Mouse (Mus musculus) gastrocnemius, adult 2 months (tissue): ENCODE measurements at regions not wholly inside any gene's neighbourhood (a gene's known extent, or its start where the extent isn't known, plus 50 kb on each side); places are given as distances from the start of the nearest gene placed in this dataset.

Experiments
- DNase-seq: peaks from one replicate; pipeline ENCODE4 v3.0.0; 2022
- H3K27ac ChIP-seq: fragments of 200-600 bp; 2 replicates; pipeline ENCODE4 v1.8.1; 2022; ENCODE audit warnings: mild to moderate bottlenecking
- H3K4me3 ChIP-seq: fragments of 200-600 bp; 2 replicates; pipeline ENCODE4 v1.8.1; 2022; ENCODE audit warnings: mild to moderate bottlenecking, moderate library complexity
- CTCF ChIP-seq: fragments of 200-600 bp; IDR thresholded peaks from 2 replicates; pipeline ENCODE4 v1.8.1; 2022; ENCODE audit warnings: antibody characterized with exemption, mild to moderate bottlenecking, moderate library complexity
- intact Hi-C: fragments of 180-260 bp; cut with DNase I; formaldehyde crosslinking; loops from one replicate; pipeline ENCODE4 v1.15.1; 2025

GRCm38 (mm10) chr13:111938896-111939422, 130.2 kb upstream of the Map3k1 start:
- intact Hi-C loops: loop anchor here (10.0 kb wide), 1 partner anchor 124 kb away; no protein-coding TSS in a partner anchor
- no peak overlapping the region for H3K4me3 ChIP-seq
- no peak for DNase-seq
- no peak overlapping the region for H3K27ac ChIP-seq
- TF ChIP-seq CTCF: no peak

- intact Hi-C loops: loop anchor here (10.0 kb wide), 1 partner anchor 125 kb away; no protein-coding TSS in a partner anchor
- Histone ChIP-seq H3K4me3 (no peak overlapping the region), H3K27ac (no peak overlapping the region)
- TF ChIP-seq CTCF: no peak
- DNase-seq: no peak
Observed at GRCm38 (mm10) chr13:111939534-111940115, 130.8 kb upstream of the Map3k1 start.

- H3K27ac ChIP-seq: no peak overlapping the region
- DNase-seq: no peak
- TF ChIP-seq CTCF: no peak
Observed at GRCm38 (mm10) chr13:111940275-111940674, 131.5 kb upstream of the Map3k1 start.

GRCm38 (mm10) chr13:111940796-111941513, 132.2 kb upstream of the Map3k1 start:
- intact Hi-C loops: no loop called here

More at GRCm38 (mm10) chr13:111940275-111940674, 131.5 kb upstream of the Map3k1 start:
- intact Hi-C loops: no loop called here
- no peak overlapping the region for H3K4me3 ChIP-seq

GRCm38 (mm10) chr13:111941946-111942345, 133.2 kb upstream of the Map3k1 start:
- TF ChIP-seq CTCF: no peak
- intact Hi-C loops: no loop called here
- no peak overlapping the region for H3K27ac ChIP-seq
- no peak overlapping the region for H3K4me3 ChIP-seq
- DNase-seq: no peak

More at GRCm38 (mm10) chr13:111940796-111941513, 132.2 kb upstream of the Map3k1 start:
- Histone ChIP-seq H3K27ac (no peak overlapping the region), H3K4me3 (no peak overlapping the region)
- no peak for TF ChIP-seq CTCF
- no peak for DNase-seq

GRCm38 (mm10) chr13:111943392-111944088, 134.7 kb upstream of the Map3k1 start:
- Histone ChIP-seq H3K4me3 (no peak overlapping the region), H3K27ac (no peak overlapping the region; the same call in 1 of the 2 replicates)
- intact Hi-C loops: no loop called here
- DNase-seq: no peak
- no peak for TF ChIP-seq CTCF

- TF ChIP-seq CTCF: no peak
- no peak overlapping the region; the same call in 1 of the 2 replicates for H3K27ac ChIP-seq
- H3K4me3 ChIP-seq: no peak overlapping the region
- intact Hi-C loops: no loop called here
- DNase-seq: peak; percentile 20
Observed at GRCm38 (mm10) chr13:111944089-111944406, 135.3 kb upstream of the Map3k1 start.

GRCm38 (mm10) chr13:111946271-111946670, 137.5 kb upstream of the Map3k1 start:
- intact Hi-C loops: no loop called here
- H3K27ac ChIP-seq: no peak overlapping the region
- no peak for DNase-seq
- TF ChIP-seq CTCF: no peak
- H3K4me3 ChIP-seq: no peak overlapping the region

- DNase-seq: peak; percentile 28
- Histone ChIP-seq H3K27ac (no peak overlapping the region), H3K4me3 (no peak overlapping the region)
- no peak for TF ChIP-seq CTCF
- intact Hi-C loops: no loop called here
Observed at GRCm38 (mm10) chr13:111946811-111947210, 138.0 kb upstream of the Map3k1 start.

- TF ChIP-seq CTCF: no peak
- Histone ChIP-seq H3K4me3 (no peak overlapping the region), H3K27ac (no peak overlapping the region)
- DNase-seq: no peak
- intact Hi-C loops: no loop called here
Observed at GRCm38 (mm10) chr13:111948395-111948794, 139.6 kb upstream of the Map3k1 start.

GRCm38 (mm10) chr13:111950042-111950441, 141.2 kb upstream of the Map3k1 start:
- TF ChIP-seq CTCF: no peak
- Histone ChIP-seq H3K4me3 (no peak overlapping the region), H3K27ac (no peak overlapping the region)
- intact Hi-C loops: loop anchor here (10.0 kb wide), 1 partner anchor 105 kb away; no protein-coding TSS in a partner anchor
- no peak for DNase-seq

- intact Hi-C loops: loop anchor here (10.0 kb wide), 1 partner anchor 101 kb away; no protein-coding TSS in a partner anchor
- Histone ChIP-seq H3K4me3 (peak overlapping the region; percentile 15; the same call in 1 of the 2 replicates), H3K27ac (peak overlapping the region; percentile 81)
- no peak for DNase-seq
- TF ChIP-seq CTCF: no peak
Observed at GRCm38 (mm10) chr13:111953860-111954519, 145.2 kb upstream of the Map3k1 start.

GRCm38 (mm10) chr13:111954520-111954884, 145.7 kb upstream of the Map3k1 start:
- Histone ChIP-seq H3K27ac (peak overlapping the region; percentile 81), H3K4me3 (peak overlapping the region; percentile 15)
- no peak for TF ChIP-seq CTCF
- peak; percentile 54 for DNase-seq
- intact Hi-C loops: loop anchor here (10.0 kb wide), 1 partner anchor 100 kb away; no protein-coding TSS in a partner anchor
